Mouse (Mus musculus): ENCODE measurements around the gene Tlcd2.

The Tlcd2 gene

DNA sequence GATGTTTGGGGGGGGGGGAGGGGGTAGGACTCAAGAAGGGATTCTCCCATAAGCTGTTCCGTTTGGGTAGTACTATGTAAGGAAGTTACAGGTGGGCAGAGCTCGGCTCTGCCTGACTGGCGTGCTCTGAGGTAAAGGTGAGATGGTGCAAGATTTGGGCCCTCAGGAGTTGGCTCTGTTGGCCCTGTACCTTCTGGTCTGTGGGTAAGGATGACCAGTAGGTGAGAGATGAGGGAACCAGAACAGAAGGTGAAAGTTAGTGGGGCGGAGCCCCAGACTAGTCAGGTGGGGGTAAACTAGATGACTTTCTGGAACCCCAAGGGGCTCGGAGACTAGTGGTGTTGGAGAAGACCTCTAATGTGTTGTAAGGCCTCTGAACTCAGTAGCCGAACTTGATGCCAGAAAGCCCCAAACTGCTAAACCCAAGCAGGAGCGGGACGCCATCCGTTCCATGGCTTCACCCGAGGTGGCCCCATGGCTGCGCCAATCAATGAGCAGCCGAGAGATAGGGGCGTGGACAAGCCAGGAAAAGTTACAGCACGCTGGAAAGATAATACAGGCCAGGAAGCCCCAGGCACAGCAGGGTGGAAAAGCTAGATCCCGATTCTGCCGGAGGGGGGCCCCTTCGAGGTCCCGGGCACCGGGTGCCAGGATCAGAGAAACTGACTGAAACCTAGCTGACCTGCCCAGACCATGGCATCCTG, 6.1 kb downstream of the Tlcd2 start:
- peak; percentile 58 for DNase-seq

DNA sequence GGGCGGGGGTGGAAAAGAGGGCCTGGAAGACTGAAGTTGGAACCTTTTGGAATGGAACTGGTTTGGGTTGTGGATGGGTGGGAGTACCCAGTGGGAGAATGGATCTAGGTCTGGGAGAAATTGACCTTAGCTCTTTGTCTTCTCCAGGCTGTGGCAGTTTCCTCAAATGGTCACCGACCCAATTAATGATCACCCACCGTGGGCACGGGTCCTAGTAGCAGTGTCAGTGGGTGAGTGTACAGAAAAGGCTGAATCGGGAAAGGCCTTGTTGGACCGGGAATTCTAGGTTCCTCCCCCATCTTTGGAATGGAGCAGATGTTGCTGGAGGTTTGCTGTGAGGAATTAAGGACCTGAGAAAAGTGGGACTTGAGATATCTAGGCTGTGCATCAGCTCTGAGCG, 6.9 kb downstream of the Tlcd2 start:
- no peak for DNase-seq

DNA sequence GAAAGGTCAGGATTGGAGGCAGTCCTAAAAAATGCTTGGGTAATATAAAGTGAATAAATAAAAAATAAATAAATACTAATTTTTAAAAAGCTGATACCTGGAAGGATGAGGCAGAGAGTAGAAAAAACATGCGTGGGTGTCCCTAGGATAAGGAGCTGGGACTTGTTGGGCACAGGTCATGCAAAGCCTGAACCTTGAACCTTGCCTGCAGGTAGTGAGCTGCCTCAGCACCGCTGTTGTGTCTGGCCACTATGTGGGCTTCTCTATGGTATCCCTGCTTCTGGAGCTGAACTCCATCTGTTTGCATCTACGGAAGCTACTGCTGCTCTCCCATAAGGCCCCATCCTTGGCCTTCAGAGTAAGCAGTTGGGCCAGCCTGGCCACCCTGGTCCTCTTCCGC, 7.7 kb downstream of the Tlcd2 start:
- DNase-seq: no peak

DNA sequence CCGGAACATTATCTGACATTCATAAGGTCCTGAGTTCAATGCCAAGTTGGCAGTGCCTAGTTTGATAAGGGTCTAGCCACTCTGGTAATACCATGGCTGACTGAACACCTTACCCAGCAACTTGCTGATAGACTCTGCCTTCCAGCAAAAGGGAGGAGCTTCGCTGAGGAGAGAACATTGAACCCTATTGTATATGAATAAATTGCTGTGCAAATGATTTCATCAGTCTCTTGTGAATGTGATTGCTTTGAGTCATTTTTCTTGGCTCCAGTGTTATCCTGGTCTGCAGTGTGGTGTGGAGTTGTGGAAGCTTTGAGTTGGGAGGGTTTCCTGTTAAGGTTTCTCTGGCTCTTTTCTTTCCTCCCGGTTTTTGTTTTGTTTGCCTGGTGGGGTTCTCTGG, 9.2 kb downstream of the Tlcd2 start:
- DNase-seq: no peak

DNA sequence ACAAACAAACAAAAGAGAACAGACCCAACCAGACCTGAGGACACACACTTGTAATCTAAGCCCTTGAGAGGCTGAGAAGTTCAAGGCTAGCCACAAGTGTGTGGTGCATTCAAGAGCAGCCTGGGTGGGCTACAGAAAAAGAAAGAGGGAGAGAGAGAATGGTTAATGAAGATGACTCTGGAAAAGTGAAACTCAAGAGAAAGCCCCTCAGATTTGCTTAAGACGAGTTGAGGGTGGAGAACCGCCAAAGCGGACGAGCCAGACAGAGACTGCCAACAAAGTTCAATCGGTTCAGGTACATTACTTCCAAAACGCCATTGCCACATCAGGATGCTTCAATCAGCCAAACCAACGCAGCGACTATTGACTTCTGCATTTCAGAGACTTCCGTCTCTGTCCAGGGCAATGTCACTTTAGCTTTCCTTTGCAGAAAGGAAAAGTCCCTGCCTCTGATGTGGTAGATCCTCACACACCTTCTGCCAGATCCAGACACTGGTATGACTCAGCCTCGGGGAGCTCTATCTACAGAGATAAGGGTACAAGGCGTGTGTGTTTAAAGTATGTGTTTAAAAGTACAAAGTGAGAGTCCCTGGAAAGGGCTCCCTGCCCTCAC, 11.1 kb downstream of the Tlcd2 start:
- no peak for DNase-seq

DNA sequence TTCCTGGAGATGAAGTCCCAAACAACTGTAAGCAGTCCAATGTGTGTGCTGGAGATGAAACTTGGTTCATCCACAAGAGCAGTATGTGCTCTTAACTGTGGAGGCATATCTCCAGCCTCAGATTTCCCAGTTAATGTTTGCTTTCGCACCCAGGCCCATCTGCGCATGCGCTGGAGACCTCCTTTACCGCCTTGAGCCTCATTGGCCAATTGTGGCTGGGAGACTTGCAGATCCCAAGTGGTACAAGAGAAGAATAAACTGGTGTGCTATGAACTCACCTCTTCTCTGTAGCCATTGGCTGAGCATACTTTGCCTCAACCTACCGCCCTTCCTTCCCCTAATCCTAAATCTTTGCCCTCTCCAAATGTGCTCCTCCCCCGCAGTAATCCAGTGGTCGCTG, 11.9 kb downstream of the Tlcd2 start:
- no peak for DNase-seq

DNA sequence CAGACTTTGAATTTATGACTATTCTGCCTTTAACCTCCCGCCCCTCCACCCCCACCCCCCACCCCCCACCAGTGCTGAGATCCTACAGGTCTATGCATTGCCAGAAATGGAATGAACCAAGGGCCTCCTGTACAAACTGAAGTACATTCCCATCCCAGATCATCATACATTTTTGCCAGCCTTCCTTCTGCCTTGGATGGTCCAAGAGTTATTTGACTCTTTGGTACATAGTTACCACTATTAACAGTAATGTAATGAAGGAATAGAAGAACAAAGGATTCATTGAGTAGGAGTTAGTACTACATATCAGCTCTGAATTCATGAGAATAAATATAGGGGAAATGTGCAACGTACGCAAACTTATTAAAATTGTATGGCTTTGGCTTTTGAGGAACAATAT, 24.7 kb downstream of the Tlcd2 start:
- DNase-seq: no peak

DNA sequence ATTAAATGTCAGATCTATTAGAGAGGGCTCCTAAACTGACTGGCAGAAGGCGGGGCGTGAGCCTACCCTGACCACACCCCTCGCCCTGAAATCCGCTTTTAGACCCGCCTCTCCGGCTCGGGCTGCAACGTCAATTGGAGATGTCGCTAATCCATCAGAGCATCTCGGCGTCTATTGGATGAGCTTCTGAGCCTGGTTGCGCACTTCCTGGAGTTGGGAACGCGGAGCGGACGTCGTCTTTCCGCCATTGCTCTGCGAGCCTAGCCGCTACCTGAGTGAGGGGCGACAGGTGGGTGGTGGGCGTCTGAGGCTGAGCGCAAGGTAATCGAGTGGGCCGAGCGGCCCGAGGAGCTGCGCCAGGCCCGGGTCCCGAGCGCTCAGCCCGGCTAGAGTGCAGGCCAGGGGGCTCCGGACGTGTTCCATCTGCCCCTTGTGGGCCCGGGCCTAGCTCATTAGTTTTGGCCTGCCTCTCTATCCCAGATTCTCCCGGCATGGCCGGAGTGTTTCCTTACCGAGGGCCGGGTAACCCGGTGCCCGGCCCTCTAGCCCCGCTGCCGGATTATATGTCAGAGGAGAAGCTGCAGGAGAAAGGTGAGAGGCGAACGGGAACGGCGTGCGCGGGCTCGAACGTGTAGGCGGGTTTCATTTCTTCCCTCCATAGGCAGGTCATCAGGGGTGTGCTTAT, 25.2 kb downstream of the Tlcd2 start, which contains the start of gene Prpf8:
Prpf8 (plus strand) TSS at position 216 of the 685 bp plus-strand sequence.
- peak; percentile 96 for DNase-seq

DNA sequence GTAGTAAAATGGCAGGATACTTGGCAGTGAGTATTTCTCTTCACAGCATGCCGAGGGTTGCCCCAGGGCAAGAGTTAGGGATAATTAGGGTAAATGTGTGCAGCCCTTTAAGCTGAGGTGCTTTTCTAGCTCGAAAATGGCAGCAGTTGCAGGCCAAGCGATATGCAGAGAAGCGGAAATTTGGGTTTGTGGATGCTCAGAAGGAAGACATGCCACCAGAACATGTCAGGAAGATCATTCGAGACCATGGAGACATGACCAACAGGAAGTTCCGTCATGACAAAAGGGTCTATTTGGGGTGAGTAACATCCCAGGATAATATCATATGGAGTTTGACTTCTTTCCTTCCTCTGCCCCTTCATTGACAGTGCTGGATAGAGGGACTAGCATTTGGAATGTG, 26.0 kb downstream of the Tlcd2 start:
- no peak for DNase-seq

DNA sequence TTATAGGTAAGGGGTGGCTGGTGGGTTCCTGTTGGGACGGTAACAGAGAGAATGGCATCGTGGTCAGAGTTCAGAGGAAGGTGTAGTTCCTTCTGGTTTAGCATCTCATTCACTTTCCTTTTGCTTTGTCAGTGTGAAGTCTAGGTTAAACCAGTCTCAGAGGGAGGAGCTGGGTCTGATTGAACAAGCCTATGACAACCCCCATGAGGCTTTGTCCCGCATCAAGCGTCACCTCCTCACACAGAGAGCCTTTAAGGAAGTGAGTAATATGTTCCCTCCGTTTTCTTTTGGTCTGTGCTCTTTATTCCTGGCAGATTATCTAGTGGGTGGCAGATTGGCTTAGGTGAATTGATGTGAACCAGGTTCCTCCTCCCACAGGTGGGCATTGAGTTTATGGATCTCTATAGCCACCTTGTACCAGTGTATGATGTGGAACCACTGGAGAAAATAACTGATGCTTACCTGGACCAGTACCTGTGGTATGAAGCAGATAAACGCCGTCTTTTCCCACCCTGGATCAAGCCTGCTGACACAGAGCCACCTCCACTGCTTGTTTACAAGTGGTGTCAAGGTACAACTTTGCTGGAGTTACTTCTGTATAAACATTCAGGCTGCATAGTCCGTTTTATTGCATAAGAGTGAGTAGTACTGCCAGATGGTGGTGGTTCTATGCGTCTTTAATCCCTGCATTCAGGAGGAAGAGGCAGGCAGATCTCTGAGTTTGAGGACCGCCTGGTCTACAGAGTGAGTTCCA, 33.0 kb downstream of the Tlcd2 start:
- DNase-seq: no peak

DNA sequence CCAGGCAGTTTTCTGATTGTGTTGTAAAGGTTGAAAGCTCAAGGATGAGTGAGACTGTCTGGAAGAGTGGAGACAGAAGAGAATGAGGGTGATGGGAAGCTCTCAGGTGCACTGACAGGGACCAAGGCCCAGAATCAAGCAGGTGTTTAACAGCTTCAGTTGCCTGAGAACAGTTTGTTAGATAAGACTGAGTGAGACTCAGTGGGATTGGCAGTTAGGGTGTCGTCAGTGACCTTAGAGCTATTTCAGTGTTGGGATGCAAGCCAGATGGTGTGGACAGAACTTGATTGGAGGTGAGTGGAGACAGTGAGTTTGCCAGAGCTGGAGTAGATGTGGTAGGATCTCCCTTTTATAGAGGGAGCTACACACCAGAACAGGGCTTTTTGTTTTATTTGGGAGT, 36.6 kb downstream of the Tlcd2 start:
- DNase-seq: no peak

DNA sequence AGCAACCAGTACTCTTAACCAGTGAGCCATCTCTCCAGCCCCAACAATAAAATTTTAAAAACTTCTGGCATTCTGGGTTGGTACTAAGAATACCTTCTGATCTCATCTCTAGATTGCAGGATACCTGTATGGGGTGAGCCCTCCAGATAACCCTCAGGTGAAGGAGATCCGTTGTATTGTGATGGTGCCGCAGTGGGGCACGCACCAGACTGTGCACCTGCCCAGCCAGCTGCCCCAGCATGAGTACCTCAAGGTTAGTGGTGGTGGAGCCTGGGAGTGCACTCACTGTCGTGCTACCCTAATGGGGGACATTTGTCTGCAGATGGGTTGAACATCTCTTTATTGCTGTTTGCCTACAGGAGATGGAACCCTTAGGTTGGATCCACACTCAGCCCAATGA, 46.6 kb downstream of the Tlcd2 start:
- no peak for DNase-seq

DNA sequence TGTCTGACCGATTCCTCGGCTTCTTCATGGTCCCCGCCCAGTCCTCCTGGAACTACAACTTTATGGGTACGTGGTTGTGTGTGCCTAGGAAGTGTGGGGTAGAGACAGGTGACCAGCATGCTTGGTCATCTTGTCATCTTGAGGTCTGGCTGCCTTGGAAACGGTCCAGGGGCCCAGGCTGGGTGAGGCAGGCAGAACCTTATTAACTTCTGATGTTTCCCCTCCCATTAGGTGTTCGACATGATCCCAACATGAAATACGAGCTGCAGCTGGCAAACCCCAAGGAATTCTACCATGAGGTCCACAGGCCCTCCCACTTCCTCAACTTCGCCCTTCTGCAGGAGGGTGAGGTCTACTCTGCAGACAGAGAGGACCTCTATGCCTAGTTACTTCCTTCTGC, 47.4 kb downstream of the Tlcd2 start:
- DNase-seq: no peak

DNA sequence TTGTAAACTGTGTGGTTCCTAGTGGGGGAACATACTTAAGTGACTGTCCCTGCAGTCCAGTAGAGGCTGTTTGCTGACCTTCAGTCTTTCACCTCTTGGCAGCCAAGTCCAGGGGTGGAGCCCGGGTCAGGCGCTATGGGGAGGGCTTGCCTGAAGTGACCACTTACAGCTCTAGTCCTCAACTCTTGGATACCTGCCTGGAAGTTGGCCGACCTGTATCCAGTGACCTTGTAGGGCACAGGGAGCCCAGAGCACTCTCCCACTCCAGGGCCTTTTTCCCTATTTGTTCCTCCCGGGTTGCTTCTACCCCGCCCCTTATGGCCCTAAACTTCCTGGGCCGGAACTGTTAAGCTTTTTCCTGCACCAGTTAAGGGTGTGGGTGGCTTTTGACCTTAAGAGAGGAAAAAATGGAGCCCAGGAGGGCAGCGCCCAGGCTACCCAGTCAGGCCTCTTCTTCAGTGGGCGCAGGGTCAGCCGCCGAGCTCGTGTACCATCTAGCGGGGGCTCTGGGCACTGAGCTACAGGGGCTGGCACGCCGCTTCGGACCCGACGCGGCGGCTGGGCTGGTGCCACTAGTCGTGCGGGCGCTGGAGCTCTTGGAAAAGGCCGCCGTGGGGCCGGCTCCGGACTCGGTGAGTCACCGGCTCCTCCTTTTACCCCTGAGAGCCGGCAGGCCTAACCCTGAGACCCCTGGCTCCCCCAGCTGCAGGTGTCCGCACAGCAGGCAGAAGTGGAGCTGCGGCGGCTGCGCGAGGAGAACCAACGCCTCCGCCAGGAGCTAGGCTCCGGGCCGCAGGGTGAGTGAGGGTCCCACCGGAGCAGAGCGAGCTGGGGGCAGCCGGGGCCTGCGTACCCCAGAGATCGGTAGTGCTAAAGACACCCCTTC, 48.5 kb downstream of the Tlcd2 start, which contains the start of gene Rilp:
Rilp (plus strand) TSS at position 354 of the 886 bp plus-strand sequence.
- DNase-seq: peak; percentile 82

DNA sequence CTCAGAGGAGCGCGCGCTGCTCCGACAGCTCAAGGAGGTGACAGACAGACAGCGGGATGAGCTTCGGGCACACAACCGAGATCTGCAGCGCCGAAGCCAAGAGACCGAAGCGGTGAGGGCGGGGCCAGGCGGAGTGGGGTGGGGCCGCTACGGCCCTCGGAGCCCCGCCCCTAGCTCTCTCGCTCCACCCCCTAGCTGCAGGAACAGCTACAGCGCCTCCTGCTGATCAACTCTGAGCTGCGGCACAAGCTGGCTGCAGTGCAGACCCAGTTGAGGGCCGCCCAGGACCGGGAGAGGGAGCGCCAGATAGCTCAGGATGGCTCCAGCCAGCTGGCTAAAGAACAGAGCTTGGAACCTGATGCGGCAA, 49.1 kb downstream of the Tlcd2 start:
- DNase-seq: peak; percentile 96

DNA sequence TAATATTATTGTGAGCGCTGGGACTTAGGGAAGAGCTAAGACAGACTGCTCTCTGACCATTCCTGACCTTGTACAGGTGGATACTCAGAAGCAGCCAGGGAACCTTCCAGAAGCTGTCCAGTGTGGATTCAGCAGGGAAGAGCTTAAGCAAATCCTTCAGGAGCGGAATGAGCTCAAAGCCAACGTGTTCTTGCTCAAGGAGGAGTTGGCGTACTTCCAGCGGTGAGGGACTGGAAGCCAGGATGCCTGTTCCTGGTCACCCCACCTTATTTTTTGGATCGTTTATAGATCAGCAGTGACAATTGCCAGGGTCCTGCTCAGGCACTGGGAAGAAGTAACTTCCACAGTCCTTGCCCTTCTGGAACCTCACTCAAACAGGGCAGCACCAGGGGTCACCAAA, 49.7 kb downstream of the Tlcd2 start:
- DNase-seq: peak; percentile 79

DNA sequence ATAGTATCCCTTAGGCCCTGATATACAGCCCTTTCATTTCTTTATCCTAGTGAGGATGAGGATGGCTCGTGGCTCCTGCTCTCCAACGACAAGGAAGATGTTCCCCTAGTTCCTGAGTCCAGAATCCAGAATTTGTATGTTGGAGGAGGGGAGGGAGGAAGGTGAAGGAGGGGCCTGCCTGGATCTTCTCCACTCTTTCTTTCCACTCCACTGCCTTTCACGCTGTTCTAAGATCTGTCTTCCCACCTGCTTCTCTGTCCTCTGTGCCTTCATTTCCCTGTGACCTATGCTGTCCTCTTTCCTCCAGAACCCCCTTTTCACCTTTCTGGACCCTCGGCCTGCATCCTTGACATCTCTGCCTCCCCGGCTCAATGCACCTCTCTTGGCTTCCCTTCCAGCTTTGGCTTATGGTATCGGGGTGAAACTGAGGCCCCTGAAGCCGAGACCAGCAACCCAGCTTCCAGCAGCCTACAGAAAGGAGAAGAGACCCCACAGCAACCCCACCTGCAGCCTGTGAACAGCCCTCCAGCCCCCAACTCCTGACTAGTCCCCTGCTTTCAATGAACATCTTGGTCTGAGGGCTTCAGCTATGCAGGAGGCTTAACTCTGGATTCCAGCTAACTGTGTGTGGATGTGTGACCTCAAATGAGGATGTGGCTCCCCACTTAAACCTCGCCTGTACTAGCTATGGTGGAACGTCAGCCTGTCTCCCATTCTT, 50.9 kb downstream of the Tlcd2 start:
- DNase-seq: no peak

DNA sequence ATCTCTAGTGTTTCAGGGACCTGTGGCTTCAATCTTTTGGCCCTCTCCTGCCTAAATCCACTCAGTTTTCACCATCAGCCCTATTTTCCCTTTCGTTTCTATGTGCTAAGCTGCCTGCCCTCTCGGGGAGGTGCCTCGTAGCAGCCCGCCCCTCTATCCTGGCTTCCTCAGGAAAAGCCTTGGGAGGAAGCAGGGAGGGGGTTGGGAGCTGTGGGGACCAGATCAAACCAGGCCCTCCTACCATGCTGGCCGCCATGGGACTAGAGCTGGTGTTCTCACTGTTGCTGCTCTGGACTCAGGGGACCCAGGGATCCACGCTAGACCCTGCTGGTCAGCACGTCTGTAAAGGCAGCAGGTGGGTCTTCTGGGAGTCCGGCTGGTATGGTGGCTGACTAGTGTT, 51.8 kb downstream of the Tlcd2 start, which contains the start of gene Scarf1:
Scarf1 (plus strand) TSS at position 205 of the 400 bp plus-strand sequence.
- peak; percentile 71 for DNase-seq

DNA sequence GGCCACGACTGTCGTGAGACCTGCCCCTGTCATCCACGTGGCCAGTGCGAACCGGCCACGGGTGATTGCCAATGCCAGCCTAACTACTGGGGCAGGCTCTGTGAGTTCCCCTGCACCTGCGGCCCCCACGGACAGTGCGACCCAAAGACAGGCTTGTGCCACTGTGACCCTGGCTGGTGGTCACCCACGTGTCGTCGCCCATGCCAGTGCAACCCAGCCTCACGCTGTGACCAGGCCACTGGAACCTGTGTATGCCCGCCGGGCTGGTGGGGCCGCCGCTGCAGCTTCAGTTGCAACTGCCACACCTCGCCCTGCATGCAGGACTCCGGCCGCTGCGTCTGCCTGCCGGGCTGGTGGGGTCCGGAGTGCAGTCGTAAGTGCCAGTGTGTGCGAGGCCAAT, 53.7 kb downstream of the Tlcd2 start:
- no peak for DNase-seq

DNA sequence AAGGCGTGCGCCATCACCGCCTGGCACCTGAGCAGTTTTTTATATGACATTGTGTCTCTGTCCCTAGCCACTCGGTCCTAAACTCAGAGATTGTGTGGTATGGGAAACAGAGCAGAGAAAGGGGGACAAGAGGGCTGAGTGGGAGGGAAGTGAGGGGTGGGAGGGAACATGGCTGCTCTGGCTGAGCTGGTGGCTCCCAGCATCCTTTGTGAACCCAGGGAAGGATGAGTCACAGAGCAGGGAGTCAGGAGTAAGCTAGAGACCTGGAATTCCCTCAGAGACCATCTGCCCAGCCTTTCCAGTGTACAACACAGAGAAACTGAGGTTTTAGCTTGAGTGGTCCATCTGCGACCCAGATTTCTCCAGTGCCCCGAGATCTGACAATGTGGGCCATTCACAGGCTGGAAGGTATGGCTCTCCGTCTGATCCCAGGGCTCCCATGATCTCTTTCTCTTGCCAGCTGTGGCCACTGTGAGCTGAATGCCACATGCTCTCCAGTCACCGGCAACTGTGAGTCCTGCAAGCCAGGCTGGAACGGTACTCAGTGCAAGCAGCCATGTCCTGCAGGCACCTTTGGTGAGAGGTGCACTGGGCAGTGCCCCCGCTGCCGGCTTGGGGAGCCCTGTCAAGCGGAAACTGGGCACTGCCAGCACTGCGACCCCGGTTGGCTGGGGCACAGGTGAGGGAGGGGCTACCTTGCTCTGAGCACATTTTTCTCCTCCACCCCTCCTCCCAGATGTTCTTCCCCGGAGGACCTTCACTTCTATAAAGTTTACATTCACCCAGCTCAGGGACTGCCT, 58.5 kb downstream of the Tlcd2 start:
- no peak for DNase-seq
